Mouse (Mus musculus) cerebellum, postnatal 4 days (tissue): ENCODE measurements around the gene Clpp.

Source experiments
- DNase-seq, 2 experiments: peaks; one replicate each; pipeline ENCODE4 v3.0.0; 2022; ENCODE audit warnings: low spot score in 2 of 2, mixed read lengths in 1 of 2

The Clpp gene

DNA sequence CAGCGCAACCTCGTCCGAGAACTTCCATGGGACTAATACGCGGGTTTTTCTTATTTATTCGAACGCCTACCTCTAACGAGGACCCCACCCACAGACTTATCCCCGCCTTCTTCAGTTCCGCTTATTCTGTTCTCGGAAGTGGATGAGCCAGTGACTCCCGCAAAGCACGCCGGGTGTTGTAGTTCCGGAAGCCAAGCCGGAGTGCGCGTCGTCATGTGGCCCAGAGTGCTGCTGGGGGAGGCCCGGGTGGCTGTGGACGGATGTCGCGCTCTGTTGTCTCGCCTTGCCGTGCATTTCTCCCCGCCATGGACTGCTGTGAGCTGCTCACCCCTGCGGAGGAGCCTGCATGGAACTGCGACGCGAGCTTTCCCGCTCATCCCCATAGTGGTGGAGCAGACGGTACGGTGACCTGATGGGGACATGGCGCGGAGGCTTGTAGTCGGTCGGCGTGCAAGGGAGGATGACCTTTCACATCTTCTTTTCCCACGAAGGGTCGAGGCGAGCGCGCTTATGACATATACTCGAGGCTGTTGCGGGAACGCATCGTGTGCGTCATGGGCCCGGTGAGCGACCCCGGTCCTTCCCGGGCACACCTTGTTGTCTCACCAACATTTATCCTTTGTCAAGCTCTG, at the start of gene Clpp:
Gene Clpp (plus strand): TSS at position 191 of the 632 bp plus-strand sequence.
- peak; percentile 79 to 87 for DNase-seq

DNA sequence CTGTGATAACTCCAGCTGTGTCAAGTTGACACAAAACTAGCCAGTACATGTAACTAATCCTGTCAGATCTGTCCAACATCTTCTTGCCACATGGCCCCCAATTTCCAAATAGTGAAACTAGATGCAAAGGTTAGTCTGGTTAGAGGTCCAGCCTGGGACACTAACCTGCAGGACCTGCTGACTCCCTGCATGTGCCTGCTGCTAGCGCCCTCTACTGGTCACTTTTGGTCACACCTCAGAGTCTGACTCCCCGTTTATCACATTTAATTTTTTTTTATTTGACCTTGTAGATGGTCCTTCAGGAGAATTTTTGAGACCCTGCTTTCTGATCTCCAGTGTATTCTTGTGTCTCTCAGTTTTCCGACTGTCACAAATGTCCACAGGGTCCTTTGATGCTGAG, 39.2 kb upstream of the Clpp start:
- DNase-seq = peak in 1 of 2 experiments; percentile 32

DNA sequence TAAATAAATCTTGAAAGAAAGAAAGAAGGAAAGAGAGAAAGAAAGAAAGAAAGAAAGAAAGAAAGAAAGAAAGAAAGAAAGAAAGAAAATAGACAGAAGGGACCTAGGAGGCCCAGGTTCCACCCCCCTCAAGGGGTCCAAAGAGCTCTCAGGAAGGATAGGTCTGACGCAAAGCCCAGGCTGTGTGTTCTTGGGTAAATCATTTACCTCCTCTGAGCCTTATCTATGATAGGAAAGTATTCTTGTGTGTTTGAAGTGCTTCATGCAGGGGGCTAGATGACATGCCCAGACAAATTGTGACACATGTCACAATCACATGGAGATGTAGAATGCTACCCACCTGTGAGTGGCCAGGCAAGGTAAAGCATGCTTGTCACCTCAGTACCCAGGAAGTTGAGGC, 37.5 kb upstream of the Clpp start:
- DNase-seq = no peak

DNA sequence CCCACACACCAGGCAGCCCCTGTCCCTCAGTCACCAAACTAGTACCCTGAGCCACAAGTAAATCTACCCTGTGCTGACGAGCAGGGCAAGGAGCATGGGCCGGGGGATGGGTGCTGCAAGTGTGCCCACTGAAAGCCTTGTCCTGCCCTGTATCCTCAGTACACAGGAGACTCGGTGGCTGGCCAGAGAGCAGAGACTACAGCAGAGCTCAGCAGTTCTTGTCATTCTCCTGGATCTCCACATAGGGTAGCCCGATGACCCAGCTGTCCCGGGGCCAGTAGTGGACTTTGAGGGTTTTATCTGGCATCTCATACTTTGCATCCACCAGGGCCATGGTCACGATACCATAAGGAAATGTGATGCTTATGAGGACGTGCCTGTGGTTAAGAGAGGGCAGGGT, 35.2 kb upstream of the Clpp start:
- DNase-seq = no peak

DNA sequence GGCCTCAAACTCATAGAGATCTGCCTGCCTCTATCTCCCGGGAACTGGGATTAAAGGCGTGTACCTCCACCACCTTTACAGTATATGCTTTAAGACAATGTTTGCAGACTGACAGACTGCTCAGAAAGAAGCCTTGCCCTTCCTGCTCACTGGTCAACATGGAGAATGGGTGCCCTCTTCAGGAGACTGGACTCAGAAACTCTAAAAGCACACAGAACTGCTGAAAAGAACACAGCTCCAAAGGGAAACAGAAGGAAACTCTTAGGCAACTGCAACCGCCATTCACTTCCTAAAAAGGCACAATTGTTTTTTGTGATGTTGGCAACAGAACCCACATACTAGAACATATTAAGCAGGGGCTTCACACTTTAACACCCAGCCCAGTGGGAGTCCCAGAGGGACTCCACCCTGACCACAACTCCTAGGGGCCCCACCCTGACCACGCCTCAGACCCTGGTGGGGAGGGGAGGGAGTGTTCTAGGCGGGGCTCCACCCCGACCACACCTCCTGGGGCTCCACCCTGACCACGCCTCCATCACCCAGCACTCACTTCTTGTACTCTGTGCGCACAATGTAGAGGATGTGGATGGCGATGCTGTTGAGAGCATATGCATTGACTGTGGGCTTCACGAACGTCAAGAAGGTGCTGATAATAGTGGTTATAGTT, 32.2 kb upstream of the Clpp start:
- no peak for DNase-seq

DNA sequence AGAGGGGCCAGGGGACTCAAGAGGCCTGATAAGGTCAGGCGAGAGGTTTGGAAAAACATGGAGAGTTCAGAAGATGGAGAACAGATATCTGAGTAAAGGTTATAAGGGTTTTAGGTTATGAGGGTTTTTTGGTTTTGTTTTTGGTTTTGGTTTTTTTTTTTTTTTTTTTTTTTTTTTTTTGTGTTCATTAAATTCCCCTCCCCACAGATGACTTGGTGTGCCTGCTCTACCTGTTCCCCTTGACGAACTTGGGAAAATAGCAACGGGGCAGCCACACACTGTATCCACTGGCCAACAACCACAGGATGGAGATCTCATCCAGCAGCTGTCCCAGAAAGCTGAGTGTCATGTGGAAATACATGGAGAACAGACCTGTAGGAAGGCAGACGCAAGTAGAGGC, 31.4 kb upstream of the Clpp start:
- DNase-seq = no peak

DNA sequence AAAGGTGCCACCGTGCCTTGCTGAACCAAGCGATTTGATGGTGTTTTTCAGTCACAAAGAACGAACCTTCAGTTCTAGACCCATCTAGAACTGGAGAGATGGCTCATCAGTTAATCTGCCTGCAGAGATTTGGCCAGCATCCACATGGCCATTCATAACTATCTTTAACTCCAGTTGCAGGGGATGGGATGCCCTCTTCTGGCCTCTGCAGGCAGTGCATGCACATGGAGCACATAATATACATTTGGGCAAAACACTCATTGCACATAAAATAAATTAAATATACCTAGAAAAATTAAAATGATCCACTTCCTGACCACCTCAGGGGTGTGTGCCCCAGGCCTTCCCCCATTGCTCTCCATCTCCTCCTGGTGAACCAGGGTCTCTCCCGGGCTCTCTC, 28.2 kb upstream of the Clpp start:
- no peak for DNase-seq

DNA sequence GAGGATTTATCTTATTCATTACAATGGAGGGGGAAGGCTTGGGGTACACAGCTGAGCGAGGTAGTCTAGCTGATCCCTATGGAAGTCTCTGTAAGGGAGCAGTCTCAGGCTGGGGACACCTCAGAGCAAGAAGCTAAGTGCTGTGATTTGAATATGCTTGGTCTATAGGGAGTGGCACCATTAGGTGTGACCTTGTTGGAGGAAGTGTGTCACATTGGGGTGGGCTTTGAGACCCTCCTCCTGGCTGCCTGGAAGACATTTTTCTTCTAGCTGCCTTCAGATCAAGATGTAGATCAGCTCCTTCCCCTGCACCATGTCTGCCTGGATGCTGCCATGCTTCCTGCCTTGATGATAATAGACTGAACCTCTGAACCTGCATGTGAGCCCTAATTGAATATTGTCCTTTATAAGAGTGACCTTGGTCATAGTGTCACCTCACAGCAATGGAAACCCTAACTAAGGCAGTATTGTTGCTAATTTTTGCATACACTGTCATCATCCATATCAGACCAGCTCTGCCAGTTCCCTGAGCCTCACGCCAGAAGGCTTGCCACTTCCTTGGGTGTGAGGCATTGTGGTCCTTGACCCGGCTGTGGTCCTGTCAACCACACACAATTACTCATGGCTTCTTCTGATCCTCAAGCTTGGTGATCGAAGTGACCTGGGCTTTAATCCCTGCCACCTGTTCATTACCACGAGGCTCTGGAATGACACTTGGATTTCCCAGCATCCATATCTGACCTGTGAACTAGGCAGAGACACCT, 27.3 kb upstream of the Clpp start:
- no peak for DNase-seq

DNA sequence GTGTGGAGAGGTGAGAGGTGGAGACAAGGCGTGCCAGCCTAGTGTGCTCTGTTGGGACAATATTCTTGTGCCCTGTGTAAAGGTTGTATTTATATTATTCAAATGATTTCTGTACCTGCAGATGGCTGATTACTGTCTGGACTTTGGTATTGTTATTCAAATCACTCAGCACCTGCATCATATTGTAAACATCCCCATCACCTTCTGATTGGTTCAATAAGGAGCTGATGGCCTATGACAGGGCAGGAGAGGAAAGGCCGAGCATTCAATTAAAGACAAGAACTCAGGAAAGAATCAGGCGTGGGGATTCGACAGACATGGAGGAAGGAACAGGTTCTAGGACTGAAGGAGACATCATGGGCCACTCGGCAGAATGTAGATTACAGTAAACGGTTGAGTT, 26.5 kb upstream of the Clpp start:
- no peak for DNase-seq

DNA sequence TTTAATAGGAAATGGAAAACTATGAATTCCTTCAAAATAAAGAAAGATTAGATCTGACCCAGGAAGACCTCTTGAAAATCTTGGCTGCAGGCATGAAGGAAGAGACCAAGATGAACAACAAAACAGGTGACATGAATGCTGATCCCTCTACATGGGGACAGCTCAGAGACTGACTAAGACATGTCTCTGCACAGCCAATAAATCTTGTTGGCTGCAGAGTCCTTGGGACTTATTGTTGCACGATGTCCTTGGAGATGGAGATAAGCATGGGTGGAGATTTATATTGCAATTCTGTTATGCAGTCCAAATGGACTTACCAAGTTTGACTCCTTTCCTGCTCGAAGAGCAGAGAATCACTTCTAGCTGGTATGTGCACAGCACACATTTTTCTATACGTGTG, 20.8 kb upstream of the Clpp start:
- DNase-seq = no peak

DNA sequence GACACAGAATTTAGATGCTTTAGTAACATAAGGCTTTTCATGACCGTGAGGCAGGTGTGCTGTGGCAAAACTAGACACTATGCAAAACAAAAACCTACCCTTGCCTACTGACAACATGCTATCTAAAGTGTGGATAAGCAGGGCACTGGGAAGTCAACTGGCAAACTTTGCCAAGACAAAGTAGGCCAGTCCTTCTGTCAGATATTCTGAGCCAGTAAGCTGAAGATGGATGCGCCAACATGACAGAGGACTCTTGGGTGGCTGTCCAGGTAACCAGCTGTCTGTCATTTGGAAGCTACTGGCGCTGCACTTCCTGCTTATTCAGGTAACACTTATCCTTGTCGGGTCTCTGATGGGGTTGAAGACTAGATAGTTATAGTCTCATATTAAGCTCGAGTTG, 20.0 kb upstream of the Clpp start:
- no peak for DNase-seq

DNA sequence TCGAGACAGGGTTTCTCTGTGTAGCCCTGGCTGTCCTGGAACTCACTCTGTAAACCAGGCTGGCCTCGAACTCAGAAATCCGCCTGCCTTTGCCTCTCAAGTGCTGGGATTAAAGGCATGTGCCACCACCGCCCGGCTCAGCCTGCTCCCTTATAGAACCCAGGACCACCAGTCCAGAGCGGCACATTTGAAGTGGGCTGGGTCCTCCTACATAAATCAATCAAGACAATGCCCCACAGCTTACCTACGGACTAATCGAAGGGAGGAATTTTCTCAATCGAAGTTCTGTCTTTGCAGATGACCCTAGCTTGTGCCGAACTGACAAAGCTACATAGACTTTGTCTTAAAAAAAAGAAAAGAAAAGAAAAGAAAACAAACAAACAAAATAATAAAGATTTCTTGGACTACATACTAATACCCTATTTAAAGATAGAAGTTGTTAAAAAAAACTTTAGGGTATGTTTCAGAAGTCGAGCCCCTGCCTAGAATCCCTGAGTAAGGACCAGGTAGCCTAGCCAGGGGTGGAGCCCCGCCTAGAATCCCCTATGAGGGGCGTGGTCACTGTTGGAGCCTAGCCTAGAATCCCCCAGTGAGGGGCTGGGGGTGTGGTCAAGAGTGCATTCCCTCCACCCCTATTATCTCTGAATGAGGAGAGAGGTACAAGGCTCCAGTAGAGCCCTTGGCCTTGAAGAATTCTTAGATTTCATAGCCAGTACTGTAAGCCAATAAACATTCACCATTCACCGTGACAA, 16.0 kb upstream of the Clpp start:
- DNase-seq = no peak

DNA sequence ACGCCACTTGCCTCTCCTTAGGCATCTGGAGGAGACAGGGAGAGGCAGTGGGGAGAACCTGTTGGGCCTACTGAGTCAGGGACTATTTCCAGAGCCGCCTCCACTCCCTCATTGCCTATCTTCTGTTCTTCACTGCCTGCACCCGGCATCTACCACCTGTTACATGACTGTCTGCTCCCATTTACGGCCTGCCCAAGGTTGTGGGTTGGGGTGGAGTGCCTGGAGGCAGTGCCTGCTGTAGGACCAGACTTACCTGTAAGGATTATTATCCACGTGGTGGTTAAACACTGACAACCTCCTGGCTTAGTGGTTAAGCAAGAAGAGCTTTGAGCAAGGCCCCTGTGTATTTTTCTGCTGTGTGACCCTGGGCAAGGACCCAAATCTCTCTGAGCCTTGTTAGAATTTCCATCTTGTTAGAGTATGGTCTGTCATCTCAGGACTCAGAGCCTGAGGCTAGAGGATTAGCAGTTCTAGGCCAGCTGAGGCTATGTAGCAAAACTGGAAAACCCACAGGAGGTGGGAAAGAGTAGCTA, 15.3 kb upstream of the Clpp start:
- no peak for DNase-seq

DNA sequence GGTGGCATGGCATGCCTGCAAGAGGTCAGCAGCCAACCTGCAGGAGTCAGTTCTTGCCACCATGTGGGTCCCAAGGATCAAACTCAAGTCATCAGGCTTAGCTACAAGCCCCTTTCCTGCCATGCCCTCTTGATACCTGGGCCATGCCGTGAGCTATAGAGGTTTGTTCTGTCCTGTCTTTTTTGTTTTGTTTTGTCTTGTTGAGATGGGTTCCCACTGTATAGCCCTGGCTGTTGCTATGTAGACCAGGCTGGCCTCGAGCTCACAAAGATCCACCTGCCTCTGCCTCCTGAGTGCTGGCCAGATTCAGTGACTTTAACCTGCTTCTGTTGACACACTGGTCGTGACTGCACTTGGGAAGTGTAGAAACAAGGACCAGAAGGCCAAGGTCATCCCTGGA, 14.7 kb upstream of the Clpp start:
- no peak for DNase-seq

DNA sequence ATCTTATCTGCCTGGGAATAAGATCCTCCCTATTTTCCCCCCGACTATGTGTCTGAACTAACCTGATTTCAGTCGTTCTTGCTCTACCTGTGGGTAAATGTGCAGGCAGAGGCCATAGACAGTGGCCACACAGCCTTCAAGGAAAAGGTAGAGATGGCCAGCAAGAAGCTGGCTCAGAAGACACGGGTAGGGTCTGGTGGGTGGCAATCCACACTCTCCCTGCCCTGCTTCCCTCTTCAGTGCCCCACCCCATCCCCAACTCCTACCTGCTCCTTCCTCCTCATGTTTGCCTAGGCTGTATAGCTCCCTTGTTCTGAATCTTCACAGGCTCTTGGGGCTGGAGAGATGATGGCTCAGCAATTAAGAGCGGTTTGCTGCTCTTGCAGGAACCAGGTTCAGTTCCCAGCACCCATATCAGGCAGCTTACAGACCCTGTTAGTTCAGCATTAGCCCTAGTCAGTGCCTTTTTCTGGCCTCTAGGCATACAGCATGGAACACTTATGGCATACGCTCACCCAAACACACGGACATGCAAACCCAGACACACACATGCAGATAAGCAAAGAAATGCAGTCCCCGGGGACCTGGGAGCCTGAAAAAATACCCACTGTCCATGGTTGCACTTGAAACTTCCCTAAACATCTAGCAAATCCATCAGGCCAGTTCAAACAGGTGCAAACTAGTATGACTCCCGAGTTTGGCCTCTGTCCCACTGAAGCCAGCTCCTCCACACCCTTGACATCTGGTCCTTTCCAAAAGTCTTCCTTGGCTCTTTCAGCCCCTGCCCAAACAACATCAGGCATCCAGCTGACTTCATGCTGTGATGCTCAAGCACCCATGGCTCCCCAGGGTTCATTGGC, 13.3 kb upstream of the Clpp start:
- no peak for DNase-seq

DNA sequence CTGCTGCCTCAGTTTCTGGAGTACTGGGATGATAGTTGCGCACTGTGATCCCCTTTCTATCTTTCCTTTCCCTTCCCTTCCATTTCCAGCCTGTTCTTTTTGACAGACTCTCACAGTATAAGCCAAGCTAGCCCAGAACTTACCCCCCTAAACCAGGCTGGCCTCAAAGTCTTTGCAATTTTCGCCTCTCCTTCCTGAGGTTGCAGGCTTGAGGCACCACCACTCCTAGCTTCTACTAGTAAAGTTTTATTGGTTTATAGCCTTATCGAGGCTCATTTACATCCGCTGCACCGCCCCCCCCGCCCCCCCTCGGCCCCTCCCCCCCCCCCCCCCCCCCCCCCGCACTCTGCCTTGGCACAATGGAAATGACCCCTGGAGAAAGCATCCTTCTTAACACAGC, 10.6 kb upstream of the Clpp start:
- no peak for DNase-seq

DNA sequence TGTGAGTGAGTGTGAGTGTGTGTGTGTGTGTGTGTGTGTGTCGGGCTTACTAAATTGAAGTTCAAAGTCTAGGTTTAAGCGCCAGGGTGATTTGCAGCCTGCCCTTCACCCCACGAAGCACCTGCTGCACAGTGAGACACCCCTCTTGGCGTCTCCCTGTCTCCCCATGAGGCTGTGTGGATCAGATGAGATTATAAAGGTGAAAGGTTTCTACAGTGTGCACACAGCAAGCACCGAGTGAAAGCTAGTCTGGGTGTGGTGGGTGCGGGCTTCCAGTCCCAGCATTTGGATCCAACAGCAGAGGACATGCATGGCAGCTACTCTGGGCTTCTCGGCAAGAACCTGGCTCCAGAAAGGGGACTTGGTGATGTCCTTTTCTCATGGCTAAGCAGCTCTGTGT, 9.1 kb upstream of the Clpp start:
- DNase-seq = no peak

DNA sequence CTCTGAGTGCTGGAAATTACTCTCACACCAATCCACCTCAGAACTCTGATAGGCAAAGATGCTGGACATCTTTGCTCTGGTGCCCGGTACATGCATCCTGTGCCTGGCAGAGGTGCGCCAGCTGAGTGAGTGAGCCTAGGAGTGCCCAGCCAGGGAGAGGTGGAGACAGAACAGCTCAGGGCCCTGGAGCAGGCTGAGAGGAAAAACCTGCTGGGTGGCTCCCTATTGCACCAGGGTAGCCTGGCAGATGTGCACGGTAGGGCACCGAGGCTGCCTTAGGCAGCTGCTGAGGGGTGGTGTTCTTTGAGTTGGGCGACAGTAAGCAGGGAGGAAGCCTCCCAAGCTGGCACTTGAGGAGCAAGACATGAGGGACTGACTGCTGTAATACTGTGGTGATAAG, 8.1 kb upstream of the Clpp start, which contains the start of gene Acer1:
Gene Acer1 (minus strand): TSS at position 114 of the 400 bp plus-strand sequence.
- no peak for DNase-seq

DNA sequence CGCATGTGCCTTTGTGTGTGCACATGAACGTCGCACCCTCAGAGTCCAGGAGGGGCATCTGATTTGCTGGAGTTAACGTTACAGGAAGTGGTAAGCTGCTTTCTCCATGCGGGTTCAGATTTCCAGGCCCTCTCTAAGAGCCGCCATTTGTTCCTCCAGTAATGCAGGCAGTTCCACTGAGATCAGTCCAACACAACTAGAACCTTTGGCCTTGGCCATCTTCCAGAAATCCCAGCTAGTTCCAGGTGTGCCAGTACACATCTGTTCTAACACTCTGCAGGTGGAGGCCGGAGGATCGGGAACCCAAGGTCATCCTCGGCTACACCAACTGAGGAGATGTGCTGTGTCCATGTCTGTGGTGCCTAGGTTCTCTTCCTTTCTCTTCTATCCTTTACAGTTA, 5.2 kb upstream of the Clpp start:
- DNase-seq = no peak

DNA sequence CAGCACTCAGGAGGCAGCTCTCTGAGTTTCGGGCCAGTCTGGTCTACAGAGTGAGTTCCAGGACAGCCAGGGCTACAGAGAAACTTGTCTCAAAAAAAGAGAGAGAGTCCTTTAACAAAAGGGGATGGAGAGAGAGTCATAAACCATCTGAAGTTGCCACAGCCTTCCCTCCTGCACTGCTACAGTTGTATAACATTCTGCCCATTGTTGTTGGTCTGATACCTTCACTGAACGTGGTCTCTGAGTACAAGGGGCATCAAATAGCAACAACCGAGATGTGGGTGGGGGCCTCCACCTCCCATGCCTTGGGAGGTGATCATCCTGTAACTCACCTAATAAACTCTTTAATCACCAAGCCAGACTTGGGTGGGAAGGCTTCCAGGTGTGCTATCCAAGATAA, 4.4 kb upstream of the Clpp start:
- no peak for DNase-seq
